Mouse (Mus musculus): Measurements from ENCODE around the gene Lhpp.

Gene Lhpp

DNA sequence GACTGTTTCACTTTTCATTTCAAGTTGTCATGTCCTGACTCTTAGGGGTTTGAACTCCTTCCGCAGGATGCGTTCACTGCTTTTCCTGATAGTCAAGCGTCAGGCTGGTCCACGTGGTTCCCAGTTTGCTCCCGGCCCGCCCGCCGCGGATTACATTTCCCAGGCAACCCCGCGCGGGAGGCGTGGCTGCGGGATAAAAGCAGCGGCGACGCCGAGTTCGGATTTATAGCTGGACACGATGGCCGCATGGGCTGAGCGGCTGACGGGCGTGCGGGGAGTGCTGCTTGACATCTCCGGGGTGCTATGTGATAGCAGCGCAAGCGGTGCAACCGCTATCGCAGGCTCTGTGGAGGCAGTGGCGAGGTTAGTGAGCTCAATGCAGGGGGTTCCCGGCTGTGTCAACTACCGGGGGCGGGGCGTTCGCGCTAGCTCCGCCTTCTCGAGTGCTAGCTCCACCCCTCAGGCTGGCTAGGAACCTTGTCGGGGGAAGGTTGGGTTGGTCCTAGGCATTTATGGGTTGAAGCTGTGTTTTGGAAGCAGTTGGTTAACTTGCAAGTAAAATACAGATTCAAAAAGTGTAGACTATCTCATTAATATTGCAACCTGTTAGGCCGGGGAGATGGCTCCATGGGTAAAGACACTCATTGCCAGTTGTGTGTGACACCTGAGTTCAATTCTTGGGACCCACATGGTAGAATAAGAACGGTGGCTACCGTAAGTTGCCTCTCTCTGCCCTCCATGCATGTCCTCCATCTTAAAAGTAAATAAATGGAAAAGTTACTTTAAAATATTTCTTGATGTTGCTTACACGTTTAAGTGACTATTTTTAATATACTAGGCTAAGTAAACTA, at the start of gene Lhpp:
TSS of gene Lhpp (plus strand) at position 171 of the 851 bp plus-strand sequence.
- DNase-seq (ENCODE audit: inconsistent ontology term): peak; percentile 80

GRCm38 (mm10) chr7:132565831-132566230, 44.6 kb upstream of the Lhpp start:
- no peak for DNase-seq (ENCODE audit: inconsistent ontology term)

DNA sequence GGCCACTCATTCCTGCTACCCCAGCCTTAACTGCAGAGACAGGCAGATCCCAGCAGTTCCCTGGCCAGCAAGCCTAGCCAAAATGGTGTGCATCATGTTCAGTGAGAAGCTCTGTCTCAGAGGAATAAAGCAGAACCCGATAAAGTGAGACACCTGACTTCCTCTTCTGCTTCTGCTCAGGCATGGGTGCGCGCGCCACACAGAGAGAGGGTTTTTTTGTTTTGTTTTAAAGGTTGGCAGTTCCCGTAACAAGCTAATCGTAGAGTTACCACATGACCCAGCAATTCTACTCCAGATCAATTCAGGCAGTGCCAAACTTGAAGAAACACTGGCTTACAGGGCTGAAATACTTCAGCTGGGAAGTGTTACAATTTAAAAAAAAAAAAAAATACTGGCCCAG, 41.6 kb upstream of the Lhpp start:
- DNase-seq (ENCODE audit: inconsistent ontology term): peak; percentile 23

DNA sequence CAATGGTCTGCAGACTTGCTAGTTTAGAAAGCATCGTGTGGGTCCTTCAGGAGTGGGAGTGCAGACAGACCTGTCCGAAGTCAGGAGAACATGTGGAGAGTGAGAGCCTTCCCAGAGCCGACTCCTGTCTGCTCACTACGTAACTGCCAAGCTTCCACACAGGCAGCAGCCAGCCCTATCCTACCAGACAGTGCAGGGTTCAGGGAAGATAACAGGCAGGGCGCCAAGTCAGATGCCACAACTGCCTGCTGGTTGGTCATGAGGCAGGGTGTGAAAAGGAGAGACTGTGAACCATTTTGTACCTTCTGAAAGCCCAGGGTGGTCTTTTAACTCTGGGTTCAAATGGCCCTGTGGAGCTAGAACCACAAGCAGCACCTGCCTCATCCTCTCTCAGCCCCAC, 40.4 kb upstream of the Lhpp start:
- peak; percentile 58 for DNase-seq (ENCODE audit: inconsistent ontology term)

DNA sequence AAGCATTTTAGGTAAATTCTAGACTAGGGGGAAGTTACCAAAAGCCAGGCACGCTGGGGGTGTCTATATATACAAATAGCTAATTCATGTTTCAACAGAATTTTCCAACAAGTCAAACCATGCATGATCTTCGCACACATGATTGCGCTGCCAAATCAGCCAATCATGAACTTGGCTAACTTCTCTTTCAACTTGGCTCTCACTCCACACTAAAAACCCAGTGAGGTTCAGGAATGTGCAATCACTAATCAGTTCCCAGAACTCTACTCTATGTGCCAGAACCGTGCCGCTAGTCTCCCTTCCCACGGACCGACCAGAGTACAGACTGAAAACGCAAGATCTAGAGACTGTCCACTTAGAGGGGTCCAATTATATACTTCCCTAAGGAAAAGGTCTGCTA, 39.0 kb upstream of the Lhpp start:
- DNase-seq (ENCODE audit: inconsistent ontology term): peak; percentile 87

DNA sequence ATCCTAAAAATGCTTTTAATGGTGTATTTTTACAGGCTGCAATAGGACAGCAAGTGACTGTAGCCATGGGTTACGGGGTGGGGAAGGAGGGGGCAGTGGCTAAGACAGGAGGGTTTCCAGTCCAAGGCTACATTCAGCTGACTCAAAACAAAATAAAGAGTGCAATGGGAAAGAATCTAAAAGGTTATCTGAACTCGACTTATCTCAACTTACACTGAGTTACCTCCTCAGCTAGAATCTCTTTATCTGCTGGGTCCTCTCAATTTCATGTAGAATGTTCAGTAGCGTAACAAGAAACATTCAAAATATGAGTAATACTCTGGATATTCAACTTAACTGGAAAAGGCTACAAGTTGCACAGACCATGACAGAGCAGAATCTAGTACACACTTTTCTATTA, 37.7 kb upstream of the Lhpp start:
- peak; percentile 32 for DNase-seq (ENCODE audit: inconsistent ontology term)

DNA sequence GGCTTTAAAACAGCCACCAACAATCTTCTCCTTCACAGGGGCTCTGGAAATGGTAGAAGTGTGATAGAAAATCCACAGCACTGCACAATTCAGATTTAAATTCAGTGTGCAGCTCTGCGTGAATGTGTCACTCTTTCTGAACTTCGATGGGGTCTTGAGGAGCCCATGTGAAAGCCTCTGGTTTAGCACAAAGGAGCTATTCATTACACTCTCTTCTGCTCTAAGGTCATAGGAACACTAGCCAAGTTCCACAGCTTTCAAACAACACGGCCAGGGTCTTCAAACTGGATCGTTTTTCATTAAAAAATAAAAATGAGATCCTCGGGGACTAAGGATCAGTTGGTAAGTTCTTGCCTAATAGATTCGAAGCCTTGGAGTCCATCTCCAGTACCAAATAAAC, 37.2 kb upstream of the Lhpp start:
- DNase-seq (ENCODE audit: inconsistent ontology term): no peak

GRCm38 (mm10) chr7:132574646-132575045, 35.8 kb upstream of the Lhpp start:
- DNase-seq (ENCODE audit: inconsistent ontology term): no peak

- peak; percentile 96 for DNase-seq (ENCODE audit: inconsistent ontology term)
Observed at GRCm38 (mm10) chr7:132575623-132576022, 34.8 kb upstream of the Lhpp start.

DNA sequence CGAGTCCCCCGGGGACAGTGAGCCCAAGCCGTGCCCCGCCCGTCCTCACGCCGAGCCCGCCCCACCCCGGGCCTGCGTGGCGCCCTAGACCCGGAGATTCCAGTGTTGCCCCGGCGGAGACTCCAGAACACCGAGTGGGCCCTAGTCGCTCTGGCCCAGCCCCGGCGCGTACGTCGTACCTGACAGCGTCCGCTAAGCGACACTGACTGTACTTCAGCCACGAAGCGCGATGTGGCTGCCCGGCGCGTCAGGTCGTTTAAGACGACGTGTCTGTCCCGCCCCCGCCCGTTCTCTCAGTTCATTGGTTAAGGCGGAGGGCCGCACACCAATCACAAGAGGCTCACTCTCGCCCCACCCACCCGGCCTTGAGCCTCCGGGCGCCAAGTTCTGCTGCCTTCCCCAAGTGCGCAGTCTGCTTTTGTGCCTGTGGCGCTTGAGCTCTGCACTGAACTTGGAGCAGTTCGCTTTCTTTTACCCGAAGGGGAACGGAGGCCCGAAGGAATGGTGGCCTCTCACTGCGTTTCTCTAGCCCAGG, 34.3 kb upstream of the Lhpp start, which contains the start of gene Oat:
TSS of gene Oat (minus strand) at position 283 of the 535 bp plus-strand sequence.
- peak; percentile 99 for DNase-seq (ENCODE audit: inconsistent ontology term)

DNA sequence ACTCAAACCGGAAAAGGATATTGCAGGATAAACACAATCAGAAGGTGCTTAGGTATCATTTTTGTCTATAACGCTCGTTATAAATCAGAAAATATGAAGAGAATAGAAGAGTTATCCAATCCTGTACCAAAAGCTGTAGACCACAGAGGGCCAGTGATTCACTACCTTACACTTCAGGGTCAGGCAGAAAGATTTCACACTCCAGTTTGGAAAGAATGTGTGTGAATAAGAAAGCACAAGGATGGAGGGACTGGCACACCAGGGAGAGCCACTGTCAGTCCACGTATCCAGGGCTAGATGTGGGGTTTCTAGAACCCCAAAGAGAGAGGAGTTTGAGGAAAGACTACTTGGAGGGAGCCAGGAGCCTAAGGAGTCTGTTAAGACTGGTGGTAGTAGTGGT, 33.5 kb upstream of the Lhpp start:
- DNase-seq (ENCODE audit: inconsistent ontology term): no peak

GRCm38 (mm10) chr7:132580511-132580910, 29.9 kb upstream of the Lhpp start:
- DNase-seq (ENCODE audit: inconsistent ontology term): no peak

- DNase-seq (ENCODE audit: inconsistent ontology term): no peak
Observed at GRCm38 (mm10) chr7:132581441-132581840, 29.0 kb upstream of the Lhpp start.

- DNase-seq (ENCODE audit: inconsistent ontology term): no peak
Observed at GRCm38 (mm10) chr7:132585695-132586491, 24.5 kb upstream of the Lhpp start.

DNA sequence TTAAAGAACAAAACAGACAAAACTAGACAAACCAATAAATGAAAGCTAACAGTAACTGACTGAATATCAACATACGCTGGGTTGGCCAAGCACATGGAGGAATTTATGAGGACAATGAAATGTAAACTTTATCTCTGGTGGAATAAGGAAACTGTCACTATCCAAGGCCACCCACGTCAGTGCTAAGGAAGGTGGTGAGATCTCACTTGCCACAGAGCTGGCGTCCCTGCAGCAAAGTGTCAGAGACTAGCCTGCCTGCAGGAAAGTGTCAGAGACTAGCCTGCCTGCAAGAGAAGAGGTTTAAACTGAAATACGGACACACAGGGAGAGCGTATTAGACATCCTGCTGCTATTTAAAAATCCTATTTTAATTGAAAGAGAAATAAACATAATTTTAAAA, 23.3 kb upstream of the Lhpp start:
- DNase-seq (ENCODE audit: inconsistent ontology term): no peak

DNA sequence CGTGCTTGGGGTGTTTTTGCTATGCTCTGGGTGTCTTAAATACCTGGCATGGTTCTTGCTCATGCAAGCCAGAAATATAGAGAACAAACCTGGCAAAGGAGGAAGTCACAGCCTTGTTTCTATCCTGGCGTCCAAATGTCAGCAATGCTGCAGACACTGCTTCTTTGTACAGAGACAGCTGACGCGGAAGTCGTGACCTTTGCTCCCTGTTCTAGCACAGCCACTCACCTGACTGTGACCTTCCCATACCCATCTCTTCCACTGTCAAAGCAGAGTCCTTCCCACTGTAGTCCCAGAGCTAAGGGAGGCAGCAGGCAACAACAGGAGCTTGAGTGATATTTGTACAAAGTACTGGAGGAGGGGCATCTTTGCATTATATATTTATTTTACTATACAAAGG, 20.8 kb upstream of the Lhpp start:
- no peak for DNase-seq (ENCODE audit: inconsistent ontology term)

DNA sequence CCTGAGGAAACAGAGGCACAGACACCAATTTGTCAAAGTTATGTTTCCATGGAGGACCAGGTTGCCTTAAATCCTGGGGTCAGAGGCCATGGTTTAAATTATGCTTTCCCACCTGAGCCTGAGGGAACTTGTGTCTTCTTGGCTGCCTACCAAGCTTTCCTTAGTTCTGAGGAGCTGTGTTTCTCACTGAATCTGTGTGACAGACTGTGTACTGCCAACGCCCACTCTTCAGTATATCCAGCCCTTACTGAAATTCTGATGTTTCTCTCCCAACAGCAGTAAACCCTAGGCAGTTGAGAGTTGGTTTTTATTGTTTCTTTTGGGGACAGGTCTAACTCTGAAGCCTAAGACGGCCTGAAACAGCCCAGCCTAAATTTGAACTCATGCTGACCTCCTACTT, 16.7 kb upstream of the Lhpp start:
- DNase-seq (ENCODE audit: inconsistent ontology term): no peak

DNA sequence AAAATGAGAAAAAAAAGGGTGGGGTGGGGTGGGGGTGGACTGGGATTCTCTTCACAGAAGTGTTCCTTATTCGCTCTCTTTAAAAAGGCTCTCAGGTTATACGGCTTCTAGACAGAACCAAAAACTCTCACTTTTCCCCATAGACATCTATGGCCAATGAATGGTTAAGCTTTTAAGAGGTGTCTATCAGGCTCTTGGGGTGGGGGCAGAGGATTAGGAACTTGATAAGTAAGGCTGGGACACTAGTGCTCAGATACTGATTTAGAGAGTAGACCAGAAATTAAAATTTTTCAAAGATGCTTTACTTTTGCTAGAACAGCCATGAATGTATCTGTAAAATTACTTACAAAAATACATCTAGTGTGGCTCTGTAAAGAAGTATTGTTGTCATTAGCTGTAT, 16.1 kb upstream of the Lhpp start:
- no peak for DNase-seq (ENCODE audit: inconsistent ontology term)

GRCm38 (mm10) chr7:132595787-132596186, 14.7 kb upstream of the Lhpp start:
- no peak for DNase-seq (ENCODE audit: inconsistent ontology term)

- DNase-seq (ENCODE audit: inconsistent ontology term): no peak
Observed at GRCm38 (mm10) chr7:132596557-132597250, 13.7 kb upstream of the Lhpp start.

DNA sequence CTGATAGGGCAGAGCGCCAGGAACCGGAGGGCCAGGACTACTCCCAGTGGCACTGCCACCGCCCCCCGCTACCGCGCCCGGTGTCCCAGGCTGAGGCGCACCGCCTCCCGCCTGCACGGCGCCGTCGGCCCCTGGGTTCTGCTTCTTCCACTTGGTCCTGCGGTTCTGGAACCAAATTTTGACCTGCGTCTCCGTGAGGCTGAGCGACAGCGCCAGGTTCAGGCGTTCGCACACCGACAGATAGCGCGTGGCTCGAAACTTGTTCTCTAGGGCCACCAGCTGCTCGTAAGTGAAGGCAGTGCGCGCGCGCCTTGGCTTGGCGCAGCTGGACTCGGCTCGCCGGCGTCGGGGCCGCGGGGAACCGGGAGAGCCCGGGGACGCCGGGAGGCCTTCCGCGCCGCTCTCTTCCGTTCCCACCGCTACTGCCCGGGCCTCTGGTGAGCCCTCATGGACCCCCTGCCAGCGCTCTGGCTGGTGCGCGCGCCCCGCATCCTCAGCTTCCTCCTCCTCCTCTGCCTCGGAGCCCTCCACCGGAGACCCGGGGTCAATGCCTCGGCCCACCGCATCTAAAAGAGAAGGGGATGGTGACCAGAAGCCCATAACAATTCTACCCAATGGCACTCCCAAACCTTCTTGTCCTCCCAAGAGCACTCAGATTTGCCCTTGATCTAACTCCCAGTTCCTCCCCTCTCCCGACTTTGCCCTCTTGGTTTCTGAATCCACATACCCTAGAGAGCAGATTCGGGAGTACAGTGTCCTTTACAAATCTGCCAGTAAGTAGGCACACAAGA, 13.0 kb upstream of the Lhpp start:
- DNase-seq (ENCODE audit: inconsistent ontology term): peak; percentile 36
